Mouse (Mus musculus): ENCODE results near the gene Igtp.
"Not testable (repeated sequence)": the region's sequence is repeated elsewhere in the genome, so short reads cannot be mapped to it uniquely, and the experiment has no call there.

GRCm38 (mm10) chr11:58199229-58200037, at the start of gene Igtp, which contains the start of gene Irgm2:
- TF ChIP-seq CTCF (IDR thresholded peaks at IDR 0.05; ENCODE audit: borderline replicate concordance, extremely low read depth, insufficient read depth, insufficient read length); POLR2A (IDR thresholded peaks at IDR 0.05; ENCODE audit: borderline replicate concordance, extremely low read depth, insufficient read depth, insufficient read length, poor library complexity, severe bottlenecking): not testable (repeated sequence)
